Mouse (Mus musculus) C2C12 (cell line): ENCODE measurements around the gene Gm1113. TPM values are rescaled to one million over a fixed set of nuclear protein-coding genes. Genes with fewer than 3 reads are reported as not detected.

ENCODE experiments used
- H3K27me3 ChIP-seq: one replicate; pipeline ENCODE4 v1.6.1; 2011; ENCODE audit not compliant: control insufficient read depth, insufficient read depth, insufficient read length
- H3K36me3 ChIP-seq: one replicate; pipeline ENCODE4 v1.6.1; 2011; ENCODE audit not compliant: control insufficient read depth, insufficient read depth
- H3K4me3 ChIP-seq: one replicate; pipeline ENCODE4 v1.5.1; 2011; ENCODE audit warnings: mild to moderate bottlenecking, control low read depth; ENCODE audit not compliant: poor library complexity, insufficient read depth, severe bottlenecking
- H3K79me2 ChIP-seq: one replicate; pipeline ENCODE4 v1.6.1; 2011; ENCODE audit not compliant: control insufficient read depth, insufficient read depth
- H3K79me3 ChIP-seq: one replicate; pipeline ENCODE4 v1.6.1; 2011; ENCODE audit warnings: low read depth, control low read depth
- H3ac ChIP-seq: one replicate; pipeline ENCODE3; 2011; ENCODE audit warnings: low read depth; ENCODE audit not compliant: control insufficient read depth, insufficient read length
- CEBPB ChIP-seq: IDR thresholded peaks from one replicate; pipeline ENCODE4 v1.6.1; 2011; ENCODE audit warnings: low read depth, mild to moderate bottlenecking, control low read depth, moderate library complexity
- CTCF ChIP-seq: IDR thresholded peaks from one replicate; pipeline ENCODE4 v1.5.1; 2011; ENCODE audit not compliant: control insufficient read depth, insufficient read depth, insufficient read length
- FOSL1 ChIP-seq: IDR thresholded peaks from one replicate; pipeline ENCODE4 v1.8.0; 2011; ENCODE audit warnings: mild to moderate bottlenecking, low read length; ENCODE audit not compliant: poor library complexity, insufficient read depth, severe bottlenecking
- MAX ChIP-seq: IDR thresholded peaks from one replicate; pipeline ENCODE4 v1.6.1; 2011; ENCODE audit warnings: mild to moderate bottlenecking, control low read depth
- MYOD1 ChIP-seq: IDR thresholded peaks from one replicate; pipeline ENCODE4 v1.6.1; 2011; ENCODE audit warnings: low read depth; ENCODE audit not compliant: control insufficient read depth, insufficient read length
- MYOG ChIP-seq: IDR thresholded peaks from one replicate; pipeline ENCODE4 v1.6.1; 2011; ENCODE audit not compliant: control insufficient read depth, insufficient read length; ENCODE audit errors: extremely low read depth
- USF1 ChIP-seq: IDR thresholded peaks from one replicate; pipeline ENCODE4 v1.6.1; 2011; ENCODE audit warnings: low read depth, mild to moderate bottlenecking, control low read depth, moderate library complexity
- polyA plus RNA-seq: library from polyadenylated mRNA; unstranded; fragments of >200 nt; fragmentation: generic; extraction: Trizol; gene quantifications from one replicate; pipeline ENCODE4 v1.2.1, GENCODE M21; 2012; ENCODE audit warnings: missing spikeins

The Gm1113 gene
- polyA plus RNA-seq, 1 experiment = 0.02 TPM

DNA sequence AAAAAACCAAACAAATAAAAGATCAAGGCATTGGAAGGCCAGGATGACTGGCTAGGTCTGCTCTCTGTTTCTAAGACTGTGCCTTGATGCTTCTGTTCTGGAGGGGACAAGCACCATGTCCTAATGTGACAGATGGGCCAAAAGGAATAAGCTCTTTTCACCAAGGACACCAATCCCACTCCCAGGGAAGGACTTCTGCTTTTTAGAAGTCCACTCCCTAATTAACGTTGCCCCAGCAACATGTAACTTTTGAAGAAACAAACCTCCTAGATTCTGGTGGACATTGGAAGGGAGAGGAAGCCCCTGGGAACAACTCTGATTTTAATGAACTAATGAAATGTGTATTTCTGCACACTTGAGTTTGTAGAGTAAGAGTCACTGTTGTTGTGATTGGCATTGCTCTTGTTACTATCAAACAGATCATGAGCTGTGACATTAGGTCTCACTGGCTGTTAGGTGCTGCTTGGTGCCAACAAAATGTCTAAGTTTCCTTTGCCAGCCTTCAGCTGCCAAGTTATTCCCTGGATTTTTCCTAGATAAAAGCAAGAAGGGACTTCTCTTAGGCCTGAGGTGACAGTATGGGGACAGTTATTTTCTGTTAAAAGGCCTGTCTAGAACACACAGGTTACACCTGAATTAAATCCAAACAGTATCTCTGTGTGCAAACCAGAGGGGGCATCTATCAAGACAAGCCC is 4.9 kb upstream of the Gm1113 start:
- Histone ChIP-seq H3K79me3 (no peaks in the 10 kb centered on the region), H3K36me3 (no peaks in the 10 kb centered on the region), H3K27me3 (no peaks in the 10 kb centered on the region), H3K79me2 (no peaks in the 10 kb centered on the region), H3K4me3 (no peak overlapping the region), H3ac (no peak overlapping the region)
- TF ChIP-seq CTCF = no peak
- TF ChIP-seq FOSL1 = no peak
- TF ChIP-seq CEBPB = no peak

DNA sequence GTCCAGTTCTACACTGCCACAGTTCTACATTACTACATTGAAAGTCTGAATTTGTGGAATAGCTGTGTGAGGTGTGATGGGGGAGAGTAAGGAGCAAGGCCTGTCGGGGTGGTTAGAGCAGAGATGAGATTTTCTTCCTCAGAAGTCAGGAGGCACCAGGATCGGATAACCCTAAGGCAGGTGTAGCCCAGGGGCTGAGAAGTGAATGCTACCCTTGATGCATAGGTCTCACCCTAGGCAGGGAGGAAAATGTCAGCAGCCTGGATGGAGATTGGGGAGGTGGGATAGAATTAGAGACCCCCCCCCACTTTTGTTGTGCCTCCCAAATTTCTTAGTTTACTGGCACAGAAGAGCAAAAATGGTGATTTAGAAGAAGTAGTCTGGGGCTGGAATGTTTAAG is 4.2 kb upstream of the Gm1113 start:
- no peaks in the 10 kb centered on the region for H3K79me2 ChIP-seq
- no peaks in the 10 kb centered on the region for H3K36me3 ChIP-seq
- no peak for TF ChIP-seq MAX
- TF ChIP-seq CTCF = no peak
- H3K27me3 ChIP-seq = no peaks in the 10 kb centered on the region
- no peak overlapping the region for H3ac ChIP-seq
- no peak overlapping the region for H3K4me3 ChIP-seq
- H3K79me3 ChIP-seq = no peaks in the 10 kb centered on the region

DNA sequence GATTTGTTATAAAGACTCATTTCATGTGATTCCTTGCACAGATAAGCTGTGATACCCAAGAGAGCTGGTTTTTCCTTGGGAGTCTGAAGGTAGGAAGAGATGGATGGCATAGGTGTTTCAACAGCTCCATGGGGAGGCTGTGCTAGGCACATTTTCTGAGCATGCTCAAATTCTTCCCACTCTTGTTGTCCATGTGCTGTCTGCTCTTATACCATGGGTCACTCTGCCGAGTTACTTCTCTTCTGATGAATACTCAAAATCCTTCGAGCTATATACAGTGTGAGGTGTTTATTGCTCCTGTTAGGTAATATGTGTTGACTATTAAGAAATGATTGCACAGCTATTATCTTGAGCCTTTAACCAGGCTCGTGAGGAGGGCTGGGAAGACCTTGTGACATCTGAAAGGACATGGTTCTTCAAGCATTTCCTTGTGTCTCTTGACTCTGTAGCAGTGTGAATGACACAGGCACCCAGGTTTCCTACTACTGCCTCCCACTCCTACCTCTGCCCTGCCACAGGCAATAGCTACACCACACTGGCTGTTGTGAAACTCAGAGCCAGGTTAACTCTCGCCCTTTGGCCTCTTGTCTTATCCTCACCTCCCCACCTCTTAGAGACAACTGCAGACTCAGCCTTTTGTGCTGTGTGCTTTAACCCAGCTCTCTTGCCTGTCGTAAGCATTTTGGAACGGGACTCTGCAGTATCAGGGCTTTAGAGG is 2.7 kb upstream of the Gm1113 start:
- no peak for TF ChIP-seq MAX
- TF ChIP-seq MYOD1 = no peak
- TF ChIP-seq CEBPB = no peak
- no peak for TF ChIP-seq MYOG
- TF ChIP-seq CTCF = no peak
- no peak for TF ChIP-seq FOSL1
- TF ChIP-seq USF1 = no peak
- Histone ChIP-seq H3ac (no peak overlapping the region), H3K79me3 (no peaks in the 10 kb centered on the region), H3K79me2 (no peaks in the 10 kb centered on the region), H3K4me3 (no peak overlapping the region), H3K36me3 (no peaks in the 10 kb centered on the region), H3K27me3 (no peaks in the 10 kb centered on the region)

DNA sequence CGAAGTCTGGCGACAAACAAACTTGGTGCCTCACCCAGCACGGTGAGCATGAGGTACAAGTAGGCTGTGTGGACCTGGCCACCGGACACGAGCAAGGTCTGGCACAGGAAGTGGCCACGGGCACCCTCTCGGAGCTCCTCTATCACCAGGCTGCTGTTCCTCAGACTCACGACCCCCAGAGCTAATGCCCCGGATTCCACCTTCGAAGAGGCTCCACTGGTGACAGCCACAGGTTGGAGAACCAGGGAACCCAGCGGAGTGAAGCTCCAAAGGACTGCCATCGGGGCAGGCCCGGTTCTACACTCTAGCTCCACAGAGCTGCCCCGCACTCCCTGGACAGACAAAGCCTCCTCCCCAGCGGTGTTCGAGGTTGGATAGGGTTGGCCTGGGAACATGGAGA is 1.4 kb downstream of the Gm1113 start:
- TF ChIP-seq CTCF = no peak
- TF ChIP-seq FOSL1 = no peak
- TF ChIP-seq MAX = no peak
- no peak for TF ChIP-seq MYOG
- no peak for TF ChIP-seq MYOD1
- no peak for TF ChIP-seq CEBPB
- no peak for TF ChIP-seq USF1
- H3K79me3 ChIP-seq = no peaks in the 10 kb centered on the region
- no peaks in the 10 kb centered on the region for H3K27me3 ChIP-seq
- H3ac ChIP-seq = no peak overlapping the region
- H3K79me2 ChIP-seq = no peaks in the 10 kb centered on the region
- H3K4me3 ChIP-seq = no peak overlapping the region
- no peaks in the 10 kb centered on the region for H3K36me3 ChIP-seq

DNA sequence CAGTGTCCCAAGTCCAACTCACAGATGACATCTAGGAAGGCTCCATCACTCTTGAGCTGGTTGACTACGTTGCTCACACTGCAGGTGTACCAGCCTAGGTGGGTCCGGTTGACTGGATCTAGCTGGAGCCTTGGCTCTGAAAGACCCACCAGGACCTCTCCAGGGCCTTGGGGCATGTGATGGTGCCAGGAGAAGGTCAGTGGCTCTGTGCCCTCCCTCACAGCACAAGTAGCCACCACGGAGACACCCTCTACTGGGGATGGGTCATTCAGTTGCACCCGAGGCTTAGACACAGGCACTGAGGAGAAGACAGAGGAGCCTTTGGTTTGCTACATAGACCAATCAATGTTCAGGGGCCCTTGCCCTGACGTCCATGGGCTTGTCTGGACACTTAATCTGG is 1.9 kb downstream of the Gm1113 start:
- no peak overlapping the region for H3K4me3 ChIP-seq
- H3K79me2 ChIP-seq = no peaks in the 10 kb centered on the region
- TF ChIP-seq FOSL1 (no peak), CEBPB (no peak), MYOD1 (no peak), CTCF (no peak), USF1 (no peak), MAX (no peak), MYOG (no peak)
- no peaks in the 10 kb centered on the region for H3K27me3 ChIP-seq
- H3ac ChIP-seq = no peak overlapping the region
- H3K79me3 ChIP-seq = no peaks in the 10 kb centered on the region
- no peaks in the 10 kb centered on the region for H3K36me3 ChIP-seq

DNA sequence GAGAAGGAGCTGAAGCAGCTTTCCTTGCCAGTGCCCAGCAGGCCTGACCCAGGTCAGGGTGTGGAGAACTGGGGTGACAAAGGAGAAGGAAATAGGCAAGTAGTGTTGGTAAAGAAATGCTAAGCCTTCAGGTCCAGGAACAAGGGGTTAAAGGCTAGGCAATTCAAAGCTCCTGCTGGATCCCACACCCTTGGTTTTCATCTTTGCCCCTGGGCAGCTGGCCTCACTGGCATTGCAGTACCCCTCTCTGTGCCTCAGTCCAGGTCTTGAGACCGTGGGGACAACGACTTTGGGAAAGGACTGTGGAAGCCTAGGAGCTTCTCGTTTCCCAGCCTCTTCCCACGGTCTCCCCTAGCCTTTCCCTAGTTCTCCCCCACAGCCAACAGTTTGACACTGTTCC is 4.2 kb downstream of the Gm1113 start:
- Histone ChIP-seq H3K4me3 (no peak overlapping the region), H3K79me2 (no peaks in the 10 kb centered on the region), H3ac (no peak overlapping the region), H3K36me3 (no peaks in the 10 kb centered on the region), H3K79me3 (no peaks in the 10 kb centered on the region), H3K27me3 (no peaks in the 10 kb centered on the region)
- TF ChIP-seq USF1 = no peak
- TF ChIP-seq CTCF = no peak
- TF ChIP-seq MYOD1 = no peak
- TF ChIP-seq FOSL1 = no peak
- no peak for TF ChIP-seq CEBPB
- no peak for TF ChIP-seq MAX
- no peak for TF ChIP-seq MYOG
